Comparison of ENCODE assay signal across 17 mouse cellular contexts in the genomic region with DNA sequence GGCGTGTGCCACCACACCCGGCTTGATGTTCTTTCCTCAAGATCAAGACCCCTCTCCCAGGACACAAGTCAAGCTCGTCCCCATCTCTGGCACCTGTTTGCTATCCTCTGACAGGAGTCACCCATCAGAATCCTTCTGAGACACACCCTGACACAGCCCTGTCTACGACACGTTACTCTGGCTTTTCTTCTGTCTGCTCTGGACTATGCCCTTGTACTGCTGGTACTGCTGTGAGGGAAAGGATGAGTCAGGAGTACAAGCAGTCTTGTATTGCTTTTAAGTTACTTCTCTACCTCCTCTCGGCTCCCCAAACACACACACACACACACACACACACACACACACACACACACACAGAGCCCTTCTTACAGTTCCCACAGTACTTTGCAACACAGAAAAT. TPM values are rescaled to one million over a fixed set of nuclear protein-coding genes. Genes with fewer than 3 reads are reported as not detected.
"Had no signal": no experiment of that assay in that cellular context is flagged by ENCODE, and none has a peak within 500 bp of the region (broad histone marks: within the 10 kb centered on the region; RNA-seq: fewer than 3 reads in every experiment).

No protein-coding gene starts in this region.

- H3K9me3 ChIP-seq: limb, embryonic 13.5 days; midbrain, embryonic 13.5 days; neural tube, embryonic 15.5 days had no signal

- H3K4me2 ChIP-seq: limb, embryonic 13.5 days; midbrain, embryonic 13.5 days; neural tube, embryonic 15.5 days had no signal

- H3K4me3 ChIP-seq: limb, embryonic 13.5 days; midbrain, embryonic 13.5 days; myocyte; neural tube, embryonic 15.5 days had no signal

- H3K36me3 ChIP-seq: limb, embryonic 13.5 days; midbrain, embryonic 13.5 days; neural tube, embryonic 15.5 days had no signal

- H3K4me1 ChIP-seq: neural tube, embryonic 15.5 days had no signal

- H3K9ac ChIP-seq: limb, embryonic 13.5 days; liver, embryonic 14.5 days; midbrain, embryonic 13.5 days; neural tube, embryonic 15.5 days had no signal

- H3K27ac ChIP-seq: limb, embryonic 13.5 days; liver, embryonic 14.5 days; midbrain, embryonic 13.5 days; neural tube, embryonic 15.5 days had no signal

- ATAC-seq: midbrain, embryonic 13.5 days had no signal

- H3K27me3 ChIP-seq: limb, embryonic 13.5 days; midbrain, embryonic 13.5 days; neural tube, embryonic 15.5 days had no signal

- DNase-seq: kidney, postnatal 25 days; layer of hippocampus, adult 9-11 months; left cerebral cortex, postnatal 4 days; lung, adult 18-20 months; right cerebral cortex, adult 18-20 months; right cerebral cortex, postnatal 25 days; thymus, postnatal 4 days had no signal

RNA-seq across cellular contexts. Expression of a gene that starts 39.5 kb away (rescaled TPM):
- total RNA-seq: left cerebral cortex, adult 18-20 months; liver, adult 2 months; megakaryocyte-erythroid progenitor cell, adult 5-6 weeks had no signal
- polyA plus RNA-seq: liver, adult 2 months; liver, embryonic 14.5 days; lung, embryonic 16.5 days; midbrain, embryonic 13.5 days; stomach, embryonic 14.5 days had no signal
